Mouse (Mus musculus) heart, postnatal 36 days (tissue): ENCODE results near the gene Pank1. TPM values are rescaled to one million over a fixed set of nuclear protein-coding genes. Genes with fewer than 3 reads are reported as not detected.
A peak's percentile ranks its signal among the peaks of the same experiment; 100 is the strongest.

Source experiments
- DNase-seq, 2 experiments: peaks; one replicate each; pipeline ENCODE4 v3.0.0; 2021 to 2022
- intact Hi-C: fragments of 180-260 bp; cut with DNase I; formaldehyde crosslinking; loops from one replicate; pipeline ENCODE4 v1.15.1; 2025
- total RNA-seq, 2 experiments: library from RNA; stranded (reverse); gene quantifications; 2 replicates each; pipeline ENCODE4 v1.2.3; 2021

The Pank1 gene
- total RNA-seq, result 10 to 100 TPM; 51.7 to 56.2 TPM

DNA sequence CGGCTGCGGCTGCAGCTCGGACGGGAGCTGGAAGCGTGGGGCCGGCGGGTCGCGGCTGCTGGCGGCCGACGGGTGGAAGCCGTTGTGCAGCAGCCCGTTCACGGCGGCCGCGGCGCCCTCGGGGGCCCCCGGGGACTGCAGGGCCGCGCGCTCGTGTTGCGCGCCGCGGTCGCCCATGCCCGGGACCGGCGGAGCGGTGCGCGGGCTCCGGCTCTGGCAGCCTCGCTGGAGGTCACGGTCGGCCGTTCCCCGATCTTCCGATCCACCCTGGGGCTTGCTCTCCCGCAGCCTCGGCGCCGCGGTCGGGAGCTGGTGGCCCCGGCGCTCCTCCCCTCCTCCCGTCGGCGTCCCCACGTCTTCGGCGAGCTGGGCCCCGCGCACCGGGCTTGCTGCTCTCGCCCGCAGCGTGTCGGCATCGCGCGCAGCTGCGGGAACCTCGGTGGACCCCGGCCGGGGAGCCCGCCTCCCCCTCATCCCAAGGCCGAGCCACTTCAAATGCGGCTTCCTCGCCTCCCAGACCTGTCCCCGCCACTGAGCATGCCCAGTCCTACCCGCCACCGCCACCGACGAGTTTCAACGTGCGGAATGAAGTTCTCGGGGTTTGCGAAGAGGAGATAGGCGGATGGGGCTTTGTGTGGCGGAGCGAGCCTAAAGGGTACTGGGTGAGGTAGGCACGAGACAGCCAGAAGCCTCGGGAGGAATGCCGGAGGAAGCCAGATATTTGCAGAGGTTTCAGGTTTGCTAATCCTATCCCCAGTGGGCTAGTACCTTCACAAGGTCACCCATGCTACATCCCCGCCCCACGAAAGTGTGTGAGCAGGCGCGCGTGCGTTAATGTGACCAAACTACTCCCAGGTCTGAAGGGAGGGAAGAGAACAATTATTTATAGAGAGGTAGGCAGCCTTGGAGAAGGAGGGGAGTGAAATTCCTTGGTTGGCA is at the start of gene Pank1:
Pank1 (minus strand) TSS at position 853 of the 939 bp plus-strand sequence.
- peak; percentile 62 to 78 for DNase-seq
- intact Hi-C loops, result loop anchor here (2.0 kb wide), 2 partner anchors 42 to 52 kb away; no protein-coding TSS in a partner anchor

DNA sequence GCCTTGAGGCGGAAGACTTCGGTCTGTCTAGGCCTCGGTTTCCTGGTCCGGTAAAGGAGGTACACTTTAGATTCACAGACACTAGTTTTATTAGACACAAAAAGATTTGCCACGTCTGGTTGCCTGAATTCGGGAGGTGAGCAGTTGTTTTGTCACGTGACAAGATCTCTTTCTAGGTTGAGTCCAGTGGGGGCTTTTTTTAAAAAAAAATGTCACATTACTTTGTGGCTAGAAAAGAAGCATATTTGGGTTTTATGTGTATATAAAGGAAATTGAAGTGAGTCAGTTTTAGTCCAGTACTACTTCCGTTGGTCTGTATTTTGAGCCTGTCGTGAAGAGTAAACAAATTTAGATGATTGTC is 43.3 kb upstream of the Pank1 start:
- intact Hi-C loops, result loop anchor here (5.0 to 10.0 kb wide), 2 partner anchors 95 to 258 kb away; no protein-coding TSS in a partner anchor
- DNase-seq, result no peak

GRCm38 (mm10) chr19:34921652-34922602 is 42.7 kb upstream of the Pank1 start, which contains the start of gene Kif20b:
TSS of gene Kif20b (plus strand) at chr19:34922361.
- peak; percentile 90 to 92 for DNase-seq
- intact Hi-C loops, result loop anchor here (2.0 to 10.0 kb wide), 3 partner anchors 43 to 257 kb away; partner anchors contain the start of gene Pank1

GRCm38 (mm10) chr19:34921253-34921651 is 42.0 kb upstream of the Pank1 start:
- no peak for DNase-seq
- intact Hi-C loops, result loop anchor here (2.0 to 10.0 kb wide), 3 partner anchors 42 to 256 kb away; partner anchors contain the start of gene Pank1

DNA sequence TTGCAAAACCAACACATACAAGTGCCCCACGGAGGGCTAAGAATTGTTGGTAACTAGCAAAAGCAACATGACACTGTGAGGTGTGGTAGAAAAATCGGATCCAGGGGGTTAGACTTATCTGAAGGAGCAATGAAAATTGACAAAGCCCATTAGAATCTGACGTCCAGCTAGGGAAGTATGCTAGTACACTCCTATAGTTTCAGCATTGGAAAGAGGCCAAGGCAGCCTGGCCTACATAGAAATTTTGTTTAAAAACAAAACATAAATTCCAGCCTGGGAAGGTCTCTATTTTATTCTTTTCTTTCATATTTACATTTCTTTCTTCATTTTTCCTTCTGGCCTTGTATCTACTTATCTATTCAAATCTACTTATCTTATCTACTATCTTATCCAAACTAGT is 41.3 kb upstream of the Pank1 start:
- DNase-seq, result no peak
- intact Hi-C loops, result loop anchor here (2.0 to 10.0 kb wide), 3 partner anchors 42 to 256 kb away; partner anchors contain the start of gene Pank1

DNA sequence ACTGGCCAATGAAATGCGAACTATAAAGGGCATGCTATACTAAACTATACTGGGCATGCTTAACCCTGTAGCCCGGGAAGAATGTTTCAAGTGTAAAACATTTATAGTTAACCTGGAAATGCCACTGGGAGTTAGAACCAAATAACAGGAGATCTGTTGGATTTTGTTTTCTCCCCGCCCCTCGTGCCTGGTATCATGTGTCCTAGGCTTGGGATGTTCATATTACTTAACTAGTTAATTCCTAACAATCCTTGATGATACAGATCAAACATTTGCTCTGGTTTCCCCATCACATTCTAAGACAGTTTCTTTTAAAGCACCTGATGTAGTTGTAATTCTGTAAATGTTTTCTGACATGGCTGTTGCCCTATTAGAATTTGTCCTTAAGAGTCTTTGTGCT is 40.8 kb upstream of the Pank1 start:
- intact Hi-C loops, result loop anchor here (2.0 to 10.0 kb wide), 3 partner anchors 41 to 255 kb away; partner anchors contain the start of gene Pank1
- DNase-seq, result no peak

GRCm38 (mm10) chr19:34912366-34912765 is 33.1 kb upstream of the Pank1 start:
- intact Hi-C loops, result no loop called here
- DNase-seq, result no peak

- no peak for DNase-seq
- intact Hi-C loops, result no loop called here
Observed at GRCm38 (mm10) chr19:34906772-34907171, 27.5 kb upstream of the Pank1 start.

GRCm38 (mm10) chr19:34905424-34905823 is 26.2 kb upstream of the Pank1 start:
- DNase-seq, result no peak
- intact Hi-C loops, result no loop called here

DNA sequence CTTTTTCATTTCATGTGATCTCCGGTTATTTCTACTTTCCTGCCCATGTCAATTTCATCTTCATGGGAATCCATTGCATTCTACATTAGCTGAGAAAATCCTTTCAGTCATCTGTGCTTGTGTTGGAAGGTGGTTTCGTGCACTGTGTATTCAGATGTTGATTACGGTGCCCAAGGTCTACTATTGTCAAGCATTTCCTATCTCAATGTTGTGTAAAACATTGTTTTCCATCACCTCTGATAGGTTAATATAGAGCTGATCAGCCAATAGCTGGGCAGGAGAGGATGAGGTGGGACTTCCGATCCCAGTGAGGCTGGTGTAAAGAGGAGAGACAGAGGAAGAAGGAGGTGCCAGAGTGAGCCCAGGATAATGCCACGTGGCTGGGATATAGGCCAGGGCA is 24.8 kb upstream of the Pank1 start:
- DNase-seq, result no peak
- intact Hi-C loops, result no loop called here

GRCm38 (mm10) chr19:34901735-34902134 is 22.5 kb upstream of the Pank1 start:
- DNase-seq, result no peak
- intact Hi-C loops, result no loop called here

GRCm38 (mm10) chr19:34901266-34901665 is 22.0 kb upstream of the Pank1 start:
- no peak for DNase-seq
- intact Hi-C loops, result no loop called here

DNA sequence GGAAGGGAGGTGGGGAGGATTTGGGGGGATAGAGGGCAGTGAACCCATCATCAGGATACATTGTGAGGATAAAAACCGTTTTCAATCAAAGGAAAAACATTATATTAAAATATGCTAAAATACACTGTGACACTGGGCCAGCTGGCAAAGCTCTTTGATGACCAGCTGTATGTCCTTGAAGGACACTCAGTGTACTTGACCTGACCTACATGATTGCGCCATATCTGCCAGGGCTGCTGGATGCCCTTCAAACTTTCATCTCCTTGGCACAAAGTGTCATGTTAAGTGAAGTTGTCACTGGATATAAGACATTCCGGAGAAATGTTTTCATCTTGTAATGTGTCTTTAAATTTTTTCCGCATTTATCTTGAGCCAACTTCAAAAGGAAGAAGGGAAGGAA is 19.7 kb upstream of the Pank1 start:
- DNase-seq, result no peak
- intact Hi-C loops, result no loop called here

DNA sequence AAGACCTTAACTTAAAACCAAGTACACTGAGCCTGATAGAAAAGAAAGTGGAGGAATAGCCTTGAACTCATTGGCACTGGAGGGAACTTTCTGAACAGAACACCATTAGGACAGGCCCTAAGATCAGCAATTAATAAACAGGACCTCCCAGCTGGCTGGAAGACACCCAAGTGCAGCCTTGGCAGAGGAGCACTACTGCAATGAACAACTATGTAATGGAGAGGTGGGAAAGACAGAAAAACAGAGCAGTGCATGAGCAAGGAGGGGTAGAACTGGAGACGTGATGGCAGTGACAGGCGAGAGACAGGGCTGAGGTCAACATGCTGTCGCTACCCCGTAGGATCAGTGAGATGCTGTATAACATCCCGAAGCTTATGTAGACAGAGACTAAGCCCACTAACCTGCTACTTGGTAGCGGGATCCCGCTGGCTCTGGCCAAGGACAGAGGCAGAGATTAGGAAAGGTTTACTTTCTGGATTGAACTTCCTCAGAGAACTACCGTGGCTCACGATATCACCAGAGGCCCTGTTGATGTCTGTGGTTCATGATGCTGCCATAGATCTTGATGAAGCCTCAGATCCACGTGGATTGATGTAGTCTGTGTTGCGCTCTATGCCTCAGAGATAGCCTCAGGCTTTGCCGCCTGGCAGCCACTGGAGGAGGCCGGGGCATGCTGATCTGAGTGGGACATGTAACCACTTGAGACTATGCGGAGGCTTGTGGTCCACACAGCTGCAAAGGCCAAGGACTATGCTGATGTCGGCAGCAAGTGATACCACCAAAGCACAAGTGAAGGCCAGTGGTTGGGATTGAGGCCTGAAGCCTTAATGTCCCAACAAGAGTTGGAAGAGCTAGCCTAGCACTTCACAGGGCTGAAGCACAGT is 18.1 kb upstream of the Pank1 start:
- no peak for DNase-seq
- intact Hi-C loops, result no loop called here

GRCm38 (mm10) chr19:34895082-34895481 is 15.8 kb upstream of the Pank1 start:
- intact Hi-C loops, result no loop called here
- DNase-seq, result no peak

GRCm38 (mm10) chr19:34891590-34891989 is 12.3 kb upstream of the Pank1 start:
- intact Hi-C loops, result no loop called here
- DNase-seq, result no peak

GRCm38 (mm10) chr19:34890981-34891380 is 11.7 kb upstream of the Pank1 start:
- intact Hi-C loops, result no loop called here
- DNase-seq, result no peak

DNA sequence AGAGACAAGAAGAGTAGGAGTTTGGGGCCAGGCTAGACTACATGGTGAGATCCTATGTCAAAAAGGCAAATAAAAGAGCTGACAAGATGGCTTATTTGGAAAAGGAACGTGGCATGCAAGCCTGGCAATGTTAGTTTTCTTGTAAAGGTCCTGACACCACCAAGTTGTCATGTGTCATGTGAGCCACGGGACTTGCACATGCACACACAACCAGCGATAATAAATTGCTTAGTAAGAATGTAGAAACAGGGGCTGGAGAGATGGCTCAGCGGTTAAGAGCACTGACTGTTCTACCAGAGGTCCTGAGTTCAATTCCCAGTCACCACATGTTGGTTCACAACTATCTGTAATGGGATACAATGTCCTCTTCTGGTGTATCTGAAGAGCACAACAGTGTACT is 7.1 kb upstream of the Pank1 start:
- intact Hi-C loops, result no loop called here
- DNase-seq, result no peak

- DNase-seq, result no peak
- intact Hi-C loops, result no loop called here
Observed at GRCm38 (mm10) chr19:34883526-34884224, 4.4 kb upstream of the Pank1 start.
